Mouse (Mus musculus) bone marrow macrophage, adult 2 months (primary cell): Measurements from ENCODE around the gene Tmed3. TPM values are rescaled to one million over a fixed set of nuclear protein-coding genes. Genes with fewer than 3 reads are reported as not detected.

ENCODE experiments used
- H3K27ac ChIP-seq: 2 replicates; pipeline ENCODE4 v1.5.1; 2012; ENCODE audit warnings: low read depth, low read length; ENCODE audit not compliant: insufficient read depth
- H3K4me1 ChIP-seq: 2 replicates; pipeline ENCODE4 v1.6.1; 2012; ENCODE audit warnings: low read length; ENCODE audit not compliant: control insufficient read depth, insufficient read depth
- H3K4me3 ChIP-seq: 2 replicates; pipeline ENCODE4 v1.5.1; 2012; ENCODE audit warnings: mild to moderate bottlenecking, low read length, moderate library complexity; ENCODE audit not compliant: insufficient read depth
- CTCF ChIP-seq: IDR thresholded peaks from 2 replicates; pipeline ENCODE4 v1.5.1; 2012; ENCODE audit warnings: low read depth, mild to moderate bottlenecking, low read length, moderate library complexity
- POLR2A ChIP-seq: IDR thresholded peaks from 2 replicates; pipeline ENCODE4 v1.6.1; 2012; ENCODE audit warnings: mild to moderate bottlenecking, low read depth, low read length, borderline replicate concordance
- polyA plus RNA-seq: library from polyadenylated mRNA; stranded (reverse); fragments of >200 nt; gene quantifications from 2 replicates; pipeline ENCODE4 v1.2.4, GENCODE M21; 2012; ENCODE audit not compliant: missing spikeins, insufficient read depth, insufficient read length

The Tmed3 gene
- polyA plus RNA-seq, 1 experiment, result 75.2 TPM

GRCm38 (mm10) chr9:89689179-89689578 lies 15.7 kb downstream of the Tmed3 start:
- Histone ChIP-seq H3K4me3 (no peak overlapping the region), H3K27ac (no peak overlapping the region), H3K4me1 (no peaks in the 10 kb centered on the region)
- TF ChIP-seq CTCF (no peak), POLR2A (no peak)

- no peak for TF ChIP-seq POLR2A
- TF ChIP-seq CTCF, result peak; percentile 52
- H3K4me1 ChIP-seq, result no peaks in the 10 kb centered on the region; the same call in 1 of the 2 replicates
Measured at GRCm38 (mm10) chr9:89687503-89688226, 17.2 kb downstream of the Tmed3 start.

GRCm38 (mm10) chr9:89686262-89686661 lies 18.6 kb downstream of the Tmed3 start:
- TF ChIP-seq POLR2A (no peak), CTCF (no peak)
- Histone ChIP-seq H3K27ac (no peak overlapping the region), H3K4me1 (no peaks in the 10 kb centered on the region; the same call in 1 of the 2 replicates)

More at GRCm38 (mm10) chr9:89687503-89688226, 17.2 kb downstream of the Tmed3 start:
- Histone ChIP-seq H3K27ac (no peak overlapping the region), H3K4me3 (no peak overlapping the region)

DNA sequence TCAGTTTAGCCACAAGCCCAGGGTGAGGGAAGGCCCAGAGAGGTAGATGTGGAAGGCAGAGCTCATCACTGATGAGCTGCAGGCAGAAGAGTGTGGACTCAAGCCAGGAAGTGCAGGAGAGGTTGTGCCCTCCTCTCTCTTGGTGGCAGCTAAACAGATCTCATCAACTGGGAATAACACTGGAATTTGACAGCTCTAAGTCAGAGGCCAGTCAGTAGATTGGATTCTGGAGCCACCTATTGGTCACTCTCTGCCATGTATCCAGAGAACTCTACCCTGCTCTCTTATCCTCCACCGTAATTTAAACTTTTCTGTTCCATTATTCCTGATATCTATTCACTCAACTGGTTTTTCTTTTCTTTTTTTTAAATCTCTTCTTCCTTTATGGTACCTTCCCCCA lies 25.9 kb downstream of the Tmed3 start:
- Histone ChIP-seq H3K4me3 (no peak overlapping the region), H3K4me1 (no peaks in the 10 kb centered on the region; the same call in 1 of the 2 replicates), H3K27ac (no peak overlapping the region)
- TF ChIP-seq POLR2A (no peak), CTCF (no peak)

More at GRCm38 (mm10) chr9:89686262-89686661, 18.6 kb downstream of the Tmed3 start:
- H3K4me3 ChIP-seq, result no peak overlapping the region

GRCm38 (mm10) chr9:89674014-89674618 lies 30.8 kb downstream of the Tmed3 start:
- no peaks in the 10 kb centered on the region for H3K4me1 ChIP-seq
- TF ChIP-seq CTCF (peak; percentile 41; the same call in 1 of the 2 replicates), POLR2A (no peak)
- H3K4me3 ChIP-seq, result no peak overlapping the region
- H3K27ac ChIP-seq, result no peak overlapping the region

DNA sequence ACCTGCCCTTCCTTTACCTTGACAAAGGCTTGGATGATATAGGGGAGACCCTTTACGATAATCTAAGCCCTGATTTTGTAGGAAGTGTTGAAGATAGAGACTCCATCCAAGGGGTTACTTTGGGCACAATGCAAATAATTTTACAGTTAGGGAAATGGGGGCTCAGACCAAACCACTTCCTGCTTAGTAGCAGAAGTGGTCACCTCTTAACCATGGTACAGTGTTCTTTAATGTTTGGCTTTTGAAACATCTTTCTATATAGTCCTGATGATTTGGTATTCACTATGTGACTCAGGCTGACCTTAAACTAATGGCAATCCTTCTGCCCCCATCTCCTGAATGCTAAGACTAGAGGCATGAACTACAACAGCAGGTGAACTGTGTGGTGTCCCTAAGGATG lies 31.5 kb downstream of the Tmed3 start:
- TF ChIP-seq POLR2A (no peak), CTCF (no peak)

DNA sequence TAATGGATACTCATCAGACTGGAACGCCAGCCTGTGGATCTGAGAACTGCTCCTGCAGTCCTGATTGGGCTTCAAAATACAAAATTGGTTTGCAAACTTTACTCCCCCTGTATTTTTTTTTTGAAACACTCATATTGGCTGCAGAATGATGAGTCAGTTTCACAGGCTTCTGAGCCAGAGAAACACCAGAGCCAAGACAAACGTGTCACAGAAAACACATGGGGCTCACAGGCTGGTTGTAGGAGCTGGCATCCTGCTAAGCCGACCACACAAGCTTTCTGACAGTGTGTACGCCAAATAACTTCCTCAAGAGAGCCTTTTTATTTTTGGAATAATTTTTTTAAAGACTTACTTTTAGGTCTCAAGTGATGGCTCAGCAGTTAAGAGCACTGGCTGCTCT lies 35.0 kb downstream of the Tmed3 start:
- no peak overlapping the region for H3K4me3 ChIP-seq
- no peak for TF ChIP-seq POLR2A
- no peak for TF ChIP-seq CTCF
- no peaks in the 10 kb centered on the region for H3K4me1 ChIP-seq
- H3K27ac ChIP-seq, result no peak overlapping the region

More for the DNA sequence above, 31.5 kb downstream of the Tmed3 start:
- Histone ChIP-seq H3K27ac (no peak overlapping the region), H3K4me3 (no peak overlapping the region), H3K4me1 (no peaks in the 10 kb centered on the region)

- Histone ChIP-seq H3K27ac (no peak overlapping the region), H3K4me3 (no peak overlapping the region)
- TF ChIP-seq CTCF, result no peak
- TF ChIP-seq POLR2A, result no peak
Measured at GRCm38 (mm10) chr9:89667306-89667942, 37.4 kb downstream of the Tmed3 start.

GRCm38 (mm10) chr9:89650913-89651312 lies 54.0 kb downstream of the Tmed3 start:
- TF ChIP-seq POLR2A (no peak), CTCF (no peak)
- no peak overlapping the region for H3K27ac ChIP-seq
- H3K4me1 ChIP-seq, result 0 out of 2 replicates have a peak, but pooled peaks cover 4% of the 10 kb centered on the region
- no peak overlapping the region for H3K4me3 ChIP-seq

More at GRCm38 (mm10) chr9:89667306-89667942, 37.4 kb downstream of the Tmed3 start:
- H3K4me1 ChIP-seq, result no peaks in the 10 kb centered on the region

Other genes with a start within 250 kb of the Tmed3 start
- gene Minar1, start 81.9 kb downstream of the Tmed3 start, polyA plus RNA-seq, result not detected in 2 replicates
- gene Ankrd34c, start 33.4 kb upstream of the Tmed3 start, polyA plus RNA-seq, result not detected in 2 replicates
- 0.51 and 0.58 TPM in 2 replicates for gene Rasgrf1, start 204.8 kb upstream of the Tmed3 start, polyA plus RNA-seq